Mouse (Mus musculus) frontal cortex, adult 2 months (tissue): Measurements from ENCODE around the gene Gipc2. TPM values are rescaled to one million over a fixed set of nuclear protein-coding genes. Genes with fewer than 3 reads are reported as not detected.

Source experiments
- DNase-seq, 2 experiments: peaks; one replicate each; pipeline ENCODE4 v3.0.0; 2022; ENCODE audit warnings: low spot score in 1 of 2; ENCODE audit errors: extremely low spot score in 1 of 2
- polyA plus RNA-seq: library from polyadenylated mRNA; depleted of rRNA; stranded (reverse); fragments of >200 nt; gene quantifications from 2 replicates; pipeline ENCODE4 v1.2.3, GENCODE M21; 2012; rRNA removed

The Gipc2 gene
- polyA plus RNA-seq, 1 experiment = 2.7 TPM

GRCm38 (mm10) chr3:152095030-152095429, 71.0 kb downstream of the Gipc2 start:
- DNase-seq = peak in 1 of 2 experiments; percentile 53

GRCm38 (mm10) chr3:152092385-152093057, 73.5 kb downstream of the Gipc2 start:
- DNase-seq = no peak

- peak in 1 of 2 experiments; percentile 68 for DNase-seq
These were observed 76.9 kb downstream of the Gipc2 start for GRCm38 (mm10) chr3:152089178-152089577.

GRCm38 (mm10) chr3:152081381-152081780, 84.6 kb downstream of the Gipc2 start:
- no peak for DNase-seq

GRCm38 (mm10) chr3:152076088-152076487, 89.9 kb downstream of the Gipc2 start:
- DNase-seq = no peak

- DNase-seq = no peak
These were observed 97.0 kb downstream of the Gipc2 start for GRCm38 (mm10) chr3:152069001-152069400.

GRCm38 (mm10) chr3:152068311-152068710, 97.7 kb downstream of the Gipc2 start:
- no peak for DNase-seq

GRCm38 (mm10) chr3:152066696-152067095, 99.3 kb downstream of the Gipc2 start:
- DNase-seq = peak in 1 of 2 experiments; percentile 46

GRCm38 (mm10) chr3:152065806-152066205, 100.2 kb downstream of the Gipc2 start:
- no peak for DNase-seq

GRCm38 (mm10) chr3:152064166-152064565, 101.9 kb downstream of the Gipc2 start:
- DNase-seq = no peak

- no peak for DNase-seq
These were observed 103.2 kb downstream of the Gipc2 start for GRCm38 (mm10) chr3:152062806-152063205.

GRCm38 (mm10) chr3:152061145-152061544, 104.9 kb downstream of the Gipc2 start:
- DNase-seq = no peak

DNA sequence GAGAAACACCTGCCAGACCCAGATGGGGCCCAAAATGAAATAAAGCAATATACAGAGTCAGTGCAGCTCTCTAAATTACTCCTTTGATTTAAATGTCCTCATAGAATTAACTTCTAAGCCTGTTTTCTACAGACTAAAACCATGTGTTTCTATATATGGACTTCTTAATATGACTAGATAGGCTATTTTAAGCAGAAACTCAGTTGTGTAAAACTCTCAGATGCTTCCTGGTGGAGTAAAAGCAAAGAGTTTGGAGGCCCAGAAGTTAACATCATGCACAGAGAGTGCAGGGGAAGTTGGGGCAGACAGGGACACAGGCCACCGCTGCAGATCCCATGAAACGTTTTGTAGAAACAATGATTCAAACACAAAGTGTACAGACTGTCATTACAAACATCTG, 107.8 kb downstream of the Gipc2 start:
- DNase-seq = no peak

- DNase-seq = no peak
These were observed 111.8 kb downstream of the Gipc2 start for GRCm38 (mm10) chr3:152054260-152054659.

- DNase-seq = no peak
These were observed 114.1 kb downstream of the Gipc2 start for GRCm38 (mm10) chr3:152051959-152052358.

DNA sequence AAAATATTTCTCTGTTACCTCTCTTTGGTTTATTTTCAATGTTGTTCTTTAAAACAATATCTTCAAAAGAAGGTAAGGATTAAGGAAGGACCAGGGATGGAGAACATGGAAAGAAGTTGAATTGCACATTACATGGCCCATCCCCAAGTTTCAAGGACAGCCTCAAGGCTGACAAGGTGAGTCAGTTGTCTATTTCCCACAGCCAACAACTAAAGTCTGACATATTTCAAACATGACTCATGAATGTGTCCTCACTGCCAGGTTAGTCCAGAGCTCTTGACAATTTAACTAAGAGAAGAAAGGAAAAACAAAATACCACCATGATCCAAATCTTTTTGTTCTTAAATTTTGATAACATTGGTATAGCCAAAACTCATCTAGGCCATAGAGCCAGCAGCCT, 118.1 kb downstream of the Gipc2 start:
- DNase-seq = no peak

DNA sequence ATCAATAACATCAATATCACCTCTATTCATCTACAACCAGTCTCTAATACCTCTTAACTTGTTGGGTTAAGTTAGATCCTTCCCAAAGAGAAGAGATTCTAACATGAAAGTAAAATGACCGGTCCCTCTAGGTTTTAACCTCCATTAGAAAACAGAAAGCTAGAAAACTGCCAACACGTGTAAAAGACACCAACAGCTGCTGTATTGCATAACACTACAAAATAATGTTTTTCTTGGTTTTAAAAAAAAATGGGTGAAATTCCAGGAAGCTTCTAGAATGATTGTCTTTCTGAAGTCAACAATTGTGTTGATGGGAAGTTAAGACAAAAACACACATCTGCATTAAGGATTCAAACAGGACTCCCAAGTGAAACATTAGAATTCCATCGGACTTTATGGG, 119.1 kb downstream of the Gipc2 start:
- DNase-seq = no peak

Other genes with a start within 250 kb of the Gipc2 start
- gene Dnajb4, start 44.1 kb upstream of the Gipc2 start, polyA plus RNA-seq = 45.3 and 49.9 TPM in 2 replicates
- gene Fubp1, start 44.2 kb upstream of the Gipc2 start, polyA plus RNA-seq = 95.9 and 109 TPM in 2 replicates
- 1.6 and 2.0 TPM in 2 replicates for gene Nexn, start 100.1 kb upstream of the Gipc2 start, polyA plus RNA-seq
- 42.3 and 47.2 TPM in 2 replicates for gene Miga1, start 174.2 kb upstream of the Gipc2 start, polyA plus RNA-seq
- gene Usp33, start 180.2 kb upstream of the Gipc2 start, polyA plus RNA-seq = 89.1 and 99.5 TPM in 2 replicates
- 25.7 and 26.3 TPM in 2 replicates for gene Zzz3, start 229.2 kb upstream of the Gipc2 start, polyA plus RNA-seq